15 mouse cellular contexts compared by ENCODE assay signal in genomic region chr14:34623531-34624210, GRCm38 (mm10). TPM values are rescaled to one million over a fixed set of nuclear protein-coding genes. Genes with fewer than 3 reads are reported as not detected.
DNase-seq lines count a peak whose midpoint lies in the region; ATAC-seq lines count a peak whose summit lies in the region.
"Had no signal": no experiment of that assay in that cellular context is flagged by ENCODE, and none has a peak within 500 bp of the region (broad histone marks: within the 10 kb centered on the region; RNA-seq: fewer than 3 reads in every experiment).

No protein-coding gene starts in this region.

- H3K9me3 ChIP-seq in heart, embryonic 10.5 days: no peaks in the 10 kb centered on the region
- H3K9me3 ChIP-seq: hindbrain, embryonic 15.5 days; lung, embryonic 15.5 days had no signal

- WGBS in heart, embryonic 10.5 days: 40% methylated on average over 16 of the region's 16 CpGs

- DNase-seq in heart, embryonic 10.5 days (ENCODE audit: low spot score): peak; percentile 90
- DNase-seq in heart, adult 11 months: no peak
- DNase-seq in spleen, postnatal 36 days (ENCODE audit: low spot score in 2 of 2): peak; percentile 18 to 43
- no peak for DNase-seq in spleen, adult 12 weeks (ENCODE audit: low spot score)
- no peak for DNase-seq in cerebellum, adult 8-10 months
- no peak for DNase-seq in thymus, postnatal 25 days
- DNase-seq: embryo, embryonic 11 days; kidney, adult 8-10 months had no signal

- peak; percentile 77 for ATAC-seq in erythroid progenitor cell, adult 5-6 weeks (replicated peaks; ENCODE audit: low FRiP score, poor library complexity, severe bottlenecking)
- ATAC-seq in megakaryocyte-erythroid progenitor cell, adult 5-6 weeks (replicated peaks; ENCODE audit: low FRiP score, low TSS enrichment, poor library complexity, severe bottlenecking): peak; percentile 84

- H3K36me3 ChIP-seq in heart, embryonic 10.5 days: no peaks in the 10 kb centered on the region
- H3K36me3 ChIP-seq: hindbrain, embryonic 15.5 days; lung, embryonic 15.5 days had no signal

- 0 out of 2 replicates have a peak overlapping the region, but pooled peaks have one; percentile 56 for H3K27ac ChIP-seq in heart, embryonic 10.5 days
- H3K27ac ChIP-seq: hindbrain, embryonic 15.5 days; lung, embryonic 15.5 days had no signal

- H3K4me1 ChIP-seq in heart, embryonic 10.5 days: peaks cover 17% of the 10 kb centered on the region
- H3K4me1 ChIP-seq: hindbrain, embryonic 15.5 days; lung, embryonic 15.5 days had no signal

- no peaks in the 10 kb centered on the region for H3K27me3 ChIP-seq in heart, embryonic 10.5 days (ENCODE audit: insufficient read depth, poor library complexity, severe bottlenecking)
- H3K27me3 ChIP-seq: hindbrain, embryonic 15.5 days; lung, embryonic 15.5 days had no signal

- no peak overlapping the region for H3K4me3 ChIP-seq in heart, embryonic 10.5 days
- H3K4me3 ChIP-seq: hindbrain, embryonic 15.5 days; lung, embryonic 15.5 days had no signal

RNA-seq across cellular contexts. Expression of gene Opn4, which starts 23.7 kb away (rescaled TPM):
- 4.1 and 5.9 TPM in 2 replicates for polyA plus RNA-seq in heart, embryonic 10.5 days (2016; fragmentation: Nextera tagmentation; extraction: Ambion mirVana)
- not detected in 2 replicates for total RNA-seq in erythroid progenitor cell, adult 5-6 weeks (2015; ENCODE audit: low replicate concordance)
- total RNA-seq in erythroid progenitor cell, adult 5-6 weeks (2017; ENCODE audit: low replicate concordance): not detected in 2 replicates
- not detected in 2 replicates for total RNA-seq in megakaryocyte-erythroid progenitor cell, adult 5-6 weeks (2014; fragmentation: Nextera tagmentation)
- not detected in 2 replicates for total RNA-seq in megakaryocyte-erythroid progenitor cell, adult 5-6 weeks (2017)
- total RNA-seq: layer of hippocampus, adult 18-20 months had no signal
- polyA plus RNA-seq: hindbrain, embryonic 15.5 days; midbrain, embryonic 11.5 days; thymus, postnatal 0 days had no signal

RNA-seq across cellular contexts. Expression of gene Ldb3, which starts 35.2 kb away (rescaled TPM):
- 136 and 219 TPM in 2 replicates for polyA plus RNA-seq in heart, embryonic 10.5 days (2016; fragmentation: Nextera tagmentation; extraction: Ambion mirVana)
- total RNA-seq in erythroid progenitor cell, adult 5-6 weeks (2015; ENCODE audit: low replicate concordance): not detected in 2 replicates
- not detected in 2 replicates for total RNA-seq in erythroid progenitor cell, adult 5-6 weeks (2017; ENCODE audit: low replicate concordance)
- total RNA-seq in megakaryocyte-erythroid progenitor cell, adult 5-6 weeks (2014; fragmentation: Nextera tagmentation): not detected in 2 replicates
- total RNA-seq in megakaryocyte-erythroid progenitor cell, adult 5-6 weeks (2017): not detected in 2 replicates

RNA-seq across cellular contexts. Expression of gene Wapl, which starts 50.1 kb away (rescaled TPM):
- polyA plus RNA-seq in heart, embryonic 10.5 days (2016; fragmentation: Nextera tagmentation; extraction: Ambion mirVana): 17.5 and 27.1 TPM in 2 replicates
- 159 and 206 TPM in 2 replicates for total RNA-seq in erythroid progenitor cell, adult 5-6 weeks (2015; ENCODE audit: low replicate concordance)
- 289 and 355 TPM in 2 replicates for total RNA-seq in erythroid progenitor cell, adult 5-6 weeks (2017; ENCODE audit: low replicate concordance)
- total RNA-seq in megakaryocyte-erythroid progenitor cell, adult 5-6 weeks (2014; fragmentation: Nextera tagmentation): 102 and 161 TPM in 2 replicates
- total RNA-seq in megakaryocyte-erythroid progenitor cell, adult 5-6 weeks (2017): 201 and 208 TPM in 2 replicates

Comparison
In these comparisons a context has a peak if more than half of its experiments do, and no peak if none do; other contexts are left out.
1. DNase-seq: peak in heart, embryonic 10.5 days (single experiment) and spleen, postnatal 36 days (2 of 2); none in heart, adult 11 months (single experiment), spleen, adult 12 weeks (single experiment), cerebellum, adult 8-10 months (single experiment) and thymus, postnatal 25 days (single experiment).